Mouse (Mus musculus): Measurements from ENCODE around the gene R3hdm2. TPM values are rescaled to one million over a fixed set of nuclear protein-coding genes. Genes with fewer than 3 reads are reported as not detected.

Gene R3hdm2
- total and polyA plus RNA-seq, 2 experiments from 2014 or later, result 39.3 to 60.6 TPM

DNA sequence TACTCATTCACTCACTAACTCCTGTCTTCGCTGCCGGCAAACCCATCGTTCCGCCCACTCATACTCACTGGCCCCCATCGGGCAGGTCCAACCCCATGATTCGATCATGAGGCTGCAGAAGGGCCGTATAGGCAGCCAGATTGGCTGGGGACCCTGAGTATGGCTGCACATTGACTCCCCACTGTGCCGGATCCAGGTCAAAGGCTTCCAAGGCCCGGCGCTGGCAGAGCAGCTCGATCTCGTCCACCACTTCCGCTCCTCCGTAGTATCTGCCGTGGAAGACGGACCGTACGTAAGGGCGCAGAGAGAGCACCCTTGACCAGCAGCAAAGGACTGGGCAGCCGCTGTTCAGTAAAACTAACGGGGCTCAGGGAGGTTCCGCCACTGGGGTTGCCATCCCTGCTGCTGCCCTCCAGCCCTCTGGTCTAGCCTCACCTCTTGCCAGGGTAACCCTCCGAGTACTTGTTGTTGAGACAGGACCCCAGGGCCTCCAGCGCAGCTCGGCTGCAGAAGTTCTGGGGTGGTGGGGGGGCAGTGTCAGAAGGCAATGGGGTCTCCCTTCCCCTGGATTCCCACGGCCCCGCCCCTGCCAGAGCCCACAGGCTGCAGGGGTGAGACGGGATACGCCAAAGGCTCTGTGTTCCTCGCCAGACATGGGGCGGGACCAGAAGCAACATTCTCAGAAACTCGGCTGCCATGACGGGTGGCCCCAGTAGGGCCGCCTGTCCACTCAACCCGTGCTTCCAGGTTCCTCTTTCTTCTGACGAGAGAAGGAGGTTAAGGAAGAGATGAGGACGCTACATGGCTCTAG is 140.0 kb downstream of the R3hdm2 start:
- ATAC-seq, result no peak
- Histone ChIP-seq H3K4me2 (ENCODE audit: low read depth, low read length) (no peak overlapping the region), H3K27ac (no peak overlapping the region), H3K9me3 (ENCODE audit: low read length) (no peaks in the 10 kb centered on the region), H3K4me3 (ENCODE audit: low read length) (no peak overlapping the region), H3K27me3 (ENCODE audit: insufficient read depth, low read length) (0 out of 2 replicates have a peak, but pooled peaks cover 2% of the 10 kb centered on the region), H3K9ac (replicated peaks; ENCODE audit: low read length) (no peak overlapping the region), H3K36me3 (ENCODE audit: insufficient read depth, low read length) (peaks cover 5% of the 10 kb centered on the region), H3K4me1 (ENCODE audit: insufficient read depth, low read length) (peaks cover 27% of the 10 kb centered on the region)
- 93% methylated on average over 37 of the region's 37 CpGs for WGBS
- TF ChIP-seq CTCF (IDR thresholded peaks at IDR 0.05; ENCODE audit: low read depth), result no peak
- DNase-seq (ENCODE audit: low spot score), result no peak

DNA sequence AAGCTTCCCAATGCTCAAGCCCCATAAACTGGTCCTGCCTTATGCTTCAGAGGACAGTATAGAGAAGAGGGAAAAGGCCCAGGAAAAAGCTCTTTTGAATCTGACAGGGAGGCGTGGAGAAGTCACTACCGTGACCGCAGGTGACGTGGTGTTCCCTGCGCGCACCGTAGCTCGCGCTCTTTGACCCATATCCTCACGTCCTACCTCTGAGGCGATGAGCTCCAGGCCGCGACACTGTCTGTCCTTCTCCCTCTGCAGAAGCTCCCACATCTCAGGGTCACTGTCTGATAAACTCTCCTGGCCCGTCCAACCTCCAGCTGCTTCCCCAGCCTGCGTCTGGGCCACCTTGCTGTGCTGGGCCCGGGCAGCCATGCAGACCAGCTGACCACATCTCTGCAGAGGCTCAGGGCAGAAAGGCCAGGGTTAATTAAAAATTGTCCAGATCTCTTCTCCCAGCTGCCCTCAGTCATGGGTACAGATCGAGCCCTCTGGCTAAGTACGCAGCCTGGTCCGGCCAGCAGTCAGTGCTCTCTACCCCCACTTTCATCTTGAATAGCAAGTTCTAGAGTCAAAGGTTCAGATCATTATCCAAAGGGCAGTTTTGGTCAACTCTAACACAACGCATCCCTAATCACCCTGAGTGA is 140.7 kb downstream of the R3hdm2 start:
- no peak for TF ChIP-seq CTCF (IDR thresholded peaks at IDR 0.05; ENCODE audit: low read depth)
- whole genome bisulfite sequencing, result 85% methylated on average over 20 of the region's 20 CpGs
- no peak overlapping the region for H3K27ac ChIP-seq
- H3K4me3 ChIP-seq (ENCODE audit: low read length), result no peak overlapping the region
- H3K9me3 ChIP-seq (ENCODE audit: low read length), result no peaks in the 10 kb centered on the region
- H3K36me3 ChIP-seq (ENCODE audit: insufficient read depth, low read length), result peaks cover 5% of the 10 kb centered on the region
- H3K4me1 ChIP-seq (ENCODE audit: insufficient read depth, low read length), result peaks cover 23% of the 10 kb centered on the region
- 0 out of 2 replicates have a peak, but pooled peaks cover 4% of the 10 kb centered on the region for H3K27me3 ChIP-seq (ENCODE audit: insufficient read depth, low read length)
- H3K4me2 ChIP-seq (ENCODE audit: low read depth, low read length), result peak overlapping the region; percentile 85
- H3K9ac ChIP-seq (replicated peaks; ENCODE audit: low read length), result no peak overlapping the region
- ATAC-seq, result no peak
- no peak for DNase-seq (ENCODE audit: low spot score)

DNA sequence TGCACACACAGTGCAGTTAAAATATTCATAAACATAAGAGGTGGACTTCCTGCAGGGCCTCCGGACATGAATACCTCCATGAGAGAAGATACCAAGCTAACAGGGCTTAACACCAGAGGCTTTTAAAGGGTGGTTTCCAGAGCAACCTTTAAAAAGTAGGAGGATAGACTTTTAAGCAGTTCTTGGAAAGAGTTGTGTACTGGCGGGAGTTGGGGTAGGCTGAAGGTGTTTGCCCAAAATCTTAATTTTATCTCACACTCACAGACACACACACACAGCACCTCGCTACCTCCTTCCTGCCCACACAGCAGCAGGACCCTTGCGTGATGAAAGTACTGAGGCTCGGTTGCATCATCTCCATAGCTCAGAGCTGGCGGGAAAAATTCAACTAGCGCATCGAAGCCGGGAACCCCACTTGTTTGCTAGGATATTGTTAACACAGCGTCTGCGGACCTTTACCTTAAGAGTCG is 141.5 kb downstream of the R3hdm2 start:
- Histone ChIP-seq H3K4me3 (ENCODE audit: low read length) (peak overlapping the region; percentile 57), H3K27me3 (ENCODE audit: insufficient read depth, low read length) (0 out of 2 replicates have a peak, but pooled peaks cover 4% of the 10 kb centered on the region), H3K27ac (no peak overlapping the region), H3K9ac (replicated peaks; ENCODE audit: low read length) (peak overlapping the region; percentile 52), H3K9me3 (ENCODE audit: low read length) (no peaks in the 10 kb centered on the region), H3K4me1 (ENCODE audit: insufficient read depth, low read length) (peaks cover 23% of the 10 kb centered on the region), H3K4me2 (ENCODE audit: low read depth, low read length) (peak overlapping the region; percentile 85), H3K36me3 (ENCODE audit: insufficient read depth, low read length) (peaks cover 5% of the 10 kb centered on the region)
- ATAC-seq, result no peak
- DNase-seq (ENCODE audit: low spot score), result no peak
- no peak for TF ChIP-seq CTCF (IDR thresholded peaks at IDR 0.05; ENCODE audit: low read depth)
- 11% methylated on average over 12 of the region's 12 CpGs for WGBS

DNA sequence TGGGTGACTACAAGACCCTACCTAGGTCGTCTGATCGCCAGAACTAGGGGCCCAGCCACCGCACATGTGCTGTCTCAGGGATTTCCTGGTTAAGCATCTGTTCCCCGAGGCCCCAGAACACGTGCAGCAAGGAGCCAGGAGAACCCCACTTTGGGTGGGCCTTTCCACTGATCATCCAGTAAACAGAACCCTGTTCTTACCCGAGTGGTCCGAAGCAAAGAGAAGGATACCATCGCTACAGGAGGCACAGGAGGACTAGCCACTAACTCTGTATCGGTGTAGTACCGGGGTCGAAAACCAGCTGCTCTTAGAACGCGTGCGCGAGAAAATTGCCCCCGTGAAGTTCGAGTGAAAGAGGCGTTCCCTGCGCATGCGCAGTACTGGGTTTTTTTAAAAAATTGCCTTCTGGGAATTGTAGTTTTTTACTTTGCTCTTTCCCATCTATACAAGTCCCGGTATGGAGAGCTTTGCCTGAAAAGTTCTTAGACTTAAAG is 142.0 kb downstream of the R3hdm2 start, which contains the start of gene Shmt2:
Shmt2 (minus strand) TSS at position 357 of the 494 bp plus-strand sequence.
- DNase-seq (ENCODE audit: low spot score) (peak; percentile 98), ATAC-seq (peak; percentile 67)
- Histone ChIP-seq H3K4me1 (ENCODE audit: insufficient read depth, low read length) (peaks cover 20% of the 10 kb centered on the region), H3K9ac (replicated peaks; ENCODE audit: low read length) (peak within 1 kb of the TSS; percentile 52), H3K4me2 (ENCODE audit: low read depth, low read length) (peak within 1 kb of the TSS; percentile 85), H3K36me3 (ENCODE audit: insufficient read depth, low read length) (peaks cover 5% of the 10 kb centered on the region), H3K27ac (no peak within 1 kb of the TSS), H3K9me3 (ENCODE audit: low read length) (no peaks in the 10 kb centered on the region), H3K27me3 (ENCODE audit: insufficient read depth, low read length) (0 out of 2 replicates have a peak, but pooled peaks cover 4% of the 10 kb centered on the region), H3K4me3 (ENCODE audit: low read length) (peak within 1 kb of the TSS; percentile 57)
- no peak for TF ChIP-seq CTCF (IDR thresholded peaks at IDR 0.05; ENCODE audit: low read depth)
- under 1% methylated on average over 21 of the region's 21 CpGs for WGBS

DNA sequence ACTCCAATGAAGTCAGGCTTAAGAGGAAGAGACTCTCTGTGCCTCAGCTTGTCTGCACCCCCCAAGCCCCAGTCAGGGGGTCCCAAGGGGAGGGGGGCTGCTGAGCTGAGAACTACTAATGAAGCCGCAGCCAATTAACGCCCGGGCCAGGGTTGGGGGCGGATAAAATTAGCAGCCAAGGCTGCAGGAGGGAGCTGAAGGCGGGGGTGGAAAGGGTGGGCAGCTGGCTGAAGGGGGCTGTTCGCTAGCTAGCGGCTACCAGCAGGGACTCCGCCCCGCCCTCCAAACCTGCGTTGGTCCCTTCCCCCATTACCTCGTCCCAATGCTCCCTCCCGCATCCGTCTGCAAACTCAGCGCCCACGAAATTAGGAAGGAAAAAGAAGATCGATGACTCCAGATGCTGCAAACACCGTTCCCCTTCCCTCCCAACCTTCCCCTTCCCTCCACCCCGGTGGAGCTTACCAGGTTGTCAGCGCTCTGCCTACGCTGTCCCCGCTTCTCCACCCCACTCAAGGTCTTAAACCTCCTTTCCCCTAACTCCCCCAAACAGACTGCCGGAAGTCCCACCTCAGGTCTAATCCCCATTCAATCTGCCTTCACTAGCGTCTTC is 144.6 kb downstream of the R3hdm2 start:
- WGBS, result 4% methylated on average over 22 of the region's 23 CpGs

DNA sequence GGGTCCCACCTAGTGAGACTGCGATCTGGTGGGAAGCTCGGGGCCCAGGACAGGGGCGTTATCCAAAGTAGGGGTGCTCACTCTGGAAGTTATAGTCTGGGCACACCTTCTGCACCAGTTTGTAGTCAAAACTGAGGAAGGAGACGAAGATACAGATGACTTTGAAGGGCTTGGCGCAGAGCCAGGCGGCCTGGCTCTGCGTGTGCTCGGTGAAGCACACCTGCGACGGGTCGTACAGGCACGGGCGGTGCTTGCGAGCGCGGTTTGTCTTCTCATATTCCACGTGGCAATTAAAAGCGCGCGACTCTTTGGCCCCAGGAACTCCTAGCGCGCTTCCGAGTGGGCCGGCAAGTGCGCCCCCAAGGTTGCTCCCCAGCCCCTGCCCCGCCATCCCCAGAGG is 145.9 kb downstream of the R3hdm2 start:
- 11% methylated on average over 26 of the region's 26 CpGs for WGBS
- peaks cover 19% of the 10 kb centered on the region for H3K4me1 ChIP-seq (ENCODE audit: insufficient read depth, low read length)
- no peak for ATAC-seq

More for the DNA sequence above, 144.6 kb downstream of the R3hdm2 start:
- H3K27me3 ChIP-seq (ENCODE audit: insufficient read depth, low read length), result peaks cover 8% of the 10 kb centered on the region; the same call in 1 of the 2 replicates
- H3K9ac ChIP-seq (replicated peaks; ENCODE audit: low read length), result no peak overlapping the region
- ATAC-seq (no peak), DNase-seq (ENCODE audit: low spot score) (no peak)
- no peaks in the 10 kb centered on the region for H3K36me3 ChIP-seq (ENCODE audit: insufficient read depth, low read length)
- peak overlapping the region; percentile 16; the same call in 1 of the 2 replicates for H3K4me2 ChIP-seq (ENCODE audit: low read depth, low read length)
- H3K9me3 ChIP-seq (ENCODE audit: low read length), result no peaks in the 10 kb centered on the region
- H3K4me1 ChIP-seq (ENCODE audit: insufficient read depth, low read length), result peaks cover 20% of the 10 kb centered on the region
- no peak overlapping the region for H3K4me3 ChIP-seq (ENCODE audit: low read length)
- TF ChIP-seq CTCF (IDR thresholded peaks at IDR 0.05; ENCODE audit: low read depth), result no peak
- H3K27ac ChIP-seq, result no peak overlapping the region

More for the DNA sequence above, 145.9 kb downstream of the R3hdm2 start:
- 0 out of 2 replicates have a peak overlapping the region, but pooled peaks have one; percentile 36 for H3K27ac ChIP-seq
- peak; percentile 40 for DNase-seq (ENCODE audit: low spot score)
- H3K9me3 ChIP-seq (ENCODE audit: low read length), result no peaks in the 10 kb centered on the region
- peak overlapping the region; percentile 44 for H3K4me2 ChIP-seq (ENCODE audit: low read depth, low read length)
- H3K36me3 ChIP-seq (ENCODE audit: insufficient read depth, low read length), result no peaks in the 10 kb centered on the region
- H3K4me3 ChIP-seq (ENCODE audit: low read length), result peak overlapping the region; percentile 19
- H3K9ac ChIP-seq (replicated peaks; ENCODE audit: low read length), result no peak overlapping the region
- no peak for TF ChIP-seq CTCF (IDR thresholded peaks at IDR 0.05; ENCODE audit: low read depth)
- peaks cover 11% of the 10 kb centered on the region; the same call in 1 of the 2 replicates for H3K27me3 ChIP-seq (ENCODE audit: insufficient read depth, low read length)

All from hindbrain, postnatal 0 days (tissue).